Mouse (Mus musculus): ENCODE results near the gene Mdfi.
A peak's percentile ranks its signal among the peaks of the same experiment; 100 is the strongest.
"Not testable (repeated sequence)": the region's sequence is repeated elsewhere in the genome, so short reads cannot be mapped to it uniquely, and the experiment has no call there.

Mdfi gene

GRCm38 (mm10) chr17:47834482-47834767 is at the start of gene Mdfi:
Gene Mdfi (minus strand): TSS chr17:47834691.
- no peak for DNase-seq (ENCODE audit: low spot score)

- no peak for DNase-seq (ENCODE audit: low spot score)
Observed at GRCm38 (mm10) chr17:47883099-47883498, 48.6 kb upstream of the Mdfi start.

- DNase-seq (ENCODE audit: low spot score) = no peak
Observed at GRCm38 (mm10) chr17:47881330-47881729, 46.8 kb upstream of the Mdfi start.

- no peak for DNase-seq (ENCODE audit: low spot score)
Observed at GRCm38 (mm10) chr17:47879207-47879606, 44.7 kb upstream of the Mdfi start.

GRCm38 (mm10) chr17:47878378-47879089 is 44.0 kb upstream of the Mdfi start:
- no peak for DNase-seq (ENCODE audit: low spot score)

GRCm38 (mm10) chr17:47877715-47878377 is 43.4 kb upstream of the Mdfi start:
- no peak for DNase-seq (ENCODE audit: low spot score)

GRCm38 (mm10) chr17:47876776-47877714 is 42.6 kb upstream of the Mdfi start:
- DNase-seq (ENCODE audit: low spot score) = no peak

GRCm38 (mm10) chr17:47873341-47873791 is 38.9 kb upstream of the Mdfi start:
- peak; percentile 58 for DNase-seq (ENCODE audit: low spot score)

GRCm38 (mm10) chr17:47872311-47873011 is 38.0 kb upstream of the Mdfi start:
- DNase-seq (ENCODE audit: low spot score) = no peak

- DNase-seq (ENCODE audit: low spot score) = no peak
Observed at GRCm38 (mm10) chr17:47869874-47870273, 35.4 kb upstream of the Mdfi start.

- DNase-seq (ENCODE audit: low spot score) = no peak
Observed at GRCm38 (mm10) chr17:47866037-47866436, 31.5 kb upstream of the Mdfi start.

- peak; percentile 73 for DNase-seq (ENCODE audit: low spot score)
Observed at GRCm38 (mm10) chr17:47864496-47864895, 30.0 kb upstream of the Mdfi start.

GRCm38 (mm10) chr17:47863437-47863836 is 28.9 kb upstream of the Mdfi start:
- no peak for DNase-seq (ENCODE audit: low spot score)

GRCm38 (mm10) chr17:47863023-47863422 is 28.5 kb upstream of the Mdfi start:
- DNase-seq (ENCODE audit: low spot score) = no peak

- no peak for DNase-seq (ENCODE audit: low spot score)
Observed at GRCm38 (mm10) chr17:47855544-47855943, 21.1 kb upstream of the Mdfi start.

- no peak for DNase-seq (ENCODE audit: low spot score)
Observed at GRCm38 (mm10) chr17:47854908-47855307, 20.4 kb upstream of the Mdfi start.

GRCm38 (mm10) chr17:47853760-47854159 is 19.3 kb upstream of the Mdfi start:
- no peak for DNase-seq (ENCODE audit: low spot score)

GRCm38 (mm10) chr17:47853336-47853735 is 18.8 kb upstream of the Mdfi start:
- DNase-seq (ENCODE audit: low spot score) = no peak

GRCm38 (mm10) chr17:47851798-47852360 is 17.4 kb upstream of the Mdfi start:
- DNase-seq (ENCODE audit: low spot score) = not testable (repeated sequence)

- DNase-seq (ENCODE audit: low spot score) = no peak
Observed at GRCm38 (mm10) chr17:47850639-47851314, 16.3 kb upstream of the Mdfi start.

GRCm38 (mm10) chr17:47850035-47850434 is 15.5 kb upstream of the Mdfi start:
- no peak for DNase-seq (ENCODE audit: low spot score)
